Mouse (Mus musculus): ENCODE measurements around the gene Triml2.

Triml2 gene

DNA sequence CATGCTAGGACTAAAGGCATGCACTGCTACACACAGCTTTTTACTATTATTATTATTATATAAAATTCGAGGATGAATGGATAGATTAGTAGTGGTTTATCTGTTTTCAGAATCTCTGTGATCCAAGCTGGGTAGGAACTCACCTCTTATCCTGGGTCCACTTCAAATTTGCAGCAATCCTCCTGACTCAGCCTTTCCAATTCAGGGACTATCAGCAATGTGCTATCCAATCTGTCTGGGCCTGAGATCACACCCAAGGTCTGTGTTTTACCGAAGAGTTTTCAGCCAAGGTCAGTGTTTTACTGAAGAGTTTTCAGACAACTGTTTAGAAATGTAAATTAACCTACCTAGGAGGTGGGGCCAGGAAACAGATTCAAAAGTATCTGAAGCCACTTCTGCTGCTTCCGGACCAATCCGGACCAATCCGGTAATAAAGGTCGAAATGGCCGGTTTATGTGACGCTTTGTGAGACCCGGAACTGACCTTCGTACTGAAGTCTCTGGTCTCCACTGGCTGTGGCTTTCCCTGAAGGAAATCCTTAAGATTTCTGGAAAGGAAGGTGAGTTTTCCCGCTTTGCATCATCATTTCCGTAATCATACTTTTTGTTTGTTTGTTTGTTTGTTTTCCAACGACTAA is at the start of gene Triml2:
TSS of gene Triml2 (plus strand) at position 488 of the 637 bp plus-strand sequence.
- no peak for DNase-seq (ENCODE audit: low spot score)

DNA sequence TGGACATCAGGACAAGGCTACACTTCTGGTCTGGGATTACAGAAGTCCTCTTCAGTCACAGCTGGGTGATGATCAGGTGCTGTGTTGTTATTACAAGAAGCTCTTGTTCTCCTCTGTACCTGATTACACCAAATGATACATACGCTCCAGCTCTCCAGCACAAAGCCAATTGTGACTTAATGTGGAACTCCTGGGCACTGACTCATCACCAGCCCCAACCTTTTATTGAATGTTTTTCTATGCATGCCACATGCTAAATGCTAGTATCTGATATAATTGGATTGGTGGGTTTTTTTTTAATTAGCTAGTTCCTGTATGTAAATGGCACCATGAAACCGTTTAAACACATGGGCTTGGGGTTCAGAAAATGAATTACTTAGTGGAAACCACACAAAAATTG is 39.0 kb upstream of the Triml2 start, which contains the start of gene Triml1:
TSS of gene Triml1 (minus strand) at position 101 of the 400 bp plus-strand sequence.
- no peak for DNase-seq (ENCODE audit: low spot score)

DNA sequence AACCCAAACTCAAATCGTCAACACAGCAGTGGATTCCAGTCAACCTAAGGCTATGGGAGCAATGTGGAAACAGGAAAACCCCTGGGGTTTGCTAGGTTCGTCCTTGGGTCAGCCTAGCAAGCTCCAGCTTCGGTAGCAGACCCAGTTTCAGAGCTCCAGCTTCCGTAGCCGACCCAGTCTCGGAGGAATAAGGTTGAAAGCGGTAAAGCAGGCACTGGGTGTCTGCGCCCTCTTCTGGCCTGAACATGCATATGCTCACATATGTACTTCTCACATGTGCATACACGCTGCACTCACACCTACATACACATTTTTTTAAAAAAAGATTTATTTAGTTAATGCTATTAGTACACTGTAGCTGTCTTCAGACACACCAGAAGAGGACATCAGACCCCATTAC is 31.0 kb upstream of the Triml2 start:
- no peak for DNase-seq (ENCODE audit: low spot score)

DNA sequence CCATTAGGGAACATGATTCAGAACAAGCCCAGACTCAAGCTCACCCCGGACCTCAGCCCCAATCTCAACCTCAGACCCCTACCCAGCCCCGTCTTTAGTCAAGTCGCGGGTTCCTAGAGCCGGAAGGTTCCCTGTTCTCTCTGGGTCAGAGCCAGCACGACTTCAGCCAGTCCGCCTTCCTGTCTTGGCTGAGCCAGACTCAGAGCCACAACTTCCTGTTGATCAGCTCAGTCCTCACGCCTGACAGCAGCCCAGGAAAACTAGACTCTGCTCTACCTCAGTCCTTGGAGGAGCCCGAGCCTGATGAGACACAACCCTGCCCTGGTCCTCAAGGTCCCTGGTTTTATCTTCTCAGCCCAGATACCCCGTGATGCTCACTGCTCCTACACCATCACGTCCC is 17.1 kb upstream of the Triml2 start:
- DNase-seq (ENCODE audit: low spot score), result no peak

DNA sequence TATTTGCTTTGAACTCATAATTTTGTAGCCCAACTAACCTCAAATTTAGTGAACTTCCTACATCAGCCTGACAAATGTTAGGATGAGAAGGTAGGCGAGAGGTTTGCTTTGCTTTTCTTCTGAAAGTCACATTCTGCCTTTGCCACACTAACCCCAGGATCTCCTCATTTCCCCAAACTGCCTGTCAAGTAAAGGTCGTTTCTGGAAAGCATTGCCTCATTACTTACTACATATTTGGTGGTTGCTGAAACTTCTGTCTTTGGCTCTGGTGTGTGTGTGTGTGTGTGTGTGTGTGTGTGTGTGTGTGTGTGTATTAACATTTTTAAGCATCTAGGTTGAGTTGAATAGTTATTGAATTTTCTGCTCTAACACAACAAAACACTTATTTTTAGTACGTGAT is 15.9 kb upstream of the Triml2 start:
- DNase-seq (ENCODE audit: low spot score), result no peak

DNA sequence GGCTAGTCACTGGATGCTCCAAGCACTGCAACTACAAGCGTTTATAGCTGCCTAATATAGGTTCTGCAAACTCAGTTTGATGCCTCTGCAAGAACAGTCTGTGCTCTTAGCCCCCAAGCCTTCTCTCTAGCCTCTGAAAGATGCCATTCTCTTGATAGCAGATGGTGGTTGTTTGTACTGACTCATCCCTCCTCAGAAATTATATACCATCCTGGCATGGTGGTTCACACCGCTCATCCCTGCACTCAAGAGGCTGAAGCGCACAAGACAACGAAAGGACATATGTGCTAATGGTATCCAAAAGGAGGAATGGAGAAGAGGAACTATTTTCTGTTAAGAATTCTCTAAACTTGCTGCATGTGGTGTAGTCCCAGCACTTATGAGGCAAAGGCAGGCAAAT is 12.3 kb upstream of the Triml2 start:
- no peak for DNase-seq (ENCODE audit: low spot score)

DNA sequence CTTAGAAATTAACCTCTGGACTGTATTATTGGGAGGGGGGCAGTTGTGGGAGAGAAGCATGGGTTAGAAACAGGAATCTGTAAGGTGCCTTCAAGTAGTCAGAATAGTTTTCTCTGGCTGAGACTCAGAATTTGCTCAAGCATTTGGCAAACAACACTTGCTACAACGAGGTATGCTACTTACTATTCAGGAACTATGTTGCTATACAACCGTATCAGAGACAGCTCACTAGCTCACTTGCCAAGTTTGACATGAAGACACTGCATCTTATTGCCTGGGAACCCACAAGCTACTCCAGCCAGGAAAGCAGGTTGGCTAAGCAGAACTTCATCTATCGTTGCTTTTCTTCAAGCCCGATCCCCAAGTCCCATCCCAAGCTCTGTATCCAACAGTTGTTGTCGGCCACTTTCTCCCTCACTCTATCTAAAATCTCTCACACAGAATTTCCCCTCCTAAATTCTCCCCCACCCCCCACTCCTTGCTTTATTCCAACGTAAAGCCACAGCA is 11.0 kb upstream of the Triml2 start:
- no peak for DNase-seq (ENCODE audit: low spot score)

DNA sequence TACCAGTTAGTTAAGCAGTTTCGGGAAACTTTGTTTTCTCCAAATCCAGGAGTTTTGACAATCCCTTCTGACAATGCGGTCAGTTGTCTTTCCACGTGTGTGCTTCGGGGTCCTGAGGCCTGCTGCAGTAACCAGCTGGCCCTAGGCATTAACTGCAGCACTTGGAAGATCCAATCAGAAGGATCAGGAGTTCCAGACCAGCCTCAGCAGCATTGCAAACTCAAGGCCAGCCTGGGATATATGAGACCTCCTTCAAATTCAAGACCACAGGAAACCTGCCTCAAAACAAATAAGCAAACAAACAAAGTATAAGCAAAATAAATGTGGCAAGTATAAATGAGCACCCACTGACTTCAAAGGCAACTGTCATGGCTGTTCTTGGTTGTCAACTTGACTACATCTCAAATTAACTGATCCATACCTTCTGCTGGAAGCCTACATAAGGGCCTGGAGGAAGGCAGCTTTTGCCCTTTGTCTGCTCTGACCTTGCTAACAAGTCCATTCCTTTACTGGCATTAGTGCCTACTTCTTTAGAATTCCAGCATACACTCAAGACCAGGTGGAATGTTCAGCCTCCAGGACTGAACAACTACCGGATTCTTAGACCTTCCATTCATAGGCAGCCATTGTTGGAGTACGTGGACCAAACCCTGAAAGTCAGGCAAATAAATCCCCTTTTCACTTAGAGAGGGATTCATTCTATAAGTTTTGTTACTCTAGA is 3.4 kb upstream of the Triml2 start:
- DNase-seq (ENCODE audit: low spot score), result no peak

DNA sequence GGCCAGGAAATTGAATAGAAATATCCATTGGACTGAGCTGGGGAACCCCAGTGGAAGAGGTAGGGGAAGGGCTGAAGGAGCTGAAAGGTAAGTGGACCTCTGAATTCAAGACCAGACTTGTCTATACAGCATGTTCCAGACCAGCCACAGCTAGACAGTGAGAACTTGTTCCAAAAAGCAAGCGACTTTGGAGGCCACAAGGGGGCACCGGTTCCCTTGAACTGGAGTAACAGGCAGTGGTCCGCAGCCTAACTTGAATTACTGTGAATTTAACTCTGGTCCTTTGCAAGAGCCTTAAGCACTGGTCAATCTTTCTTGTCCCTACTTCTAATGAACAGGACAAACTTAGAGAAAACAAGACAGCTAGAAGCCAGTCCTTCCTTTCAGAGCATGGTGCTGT is 2.1 kb upstream of the Triml2 start:
- peak; percentile 42 for DNase-seq (ENCODE audit: low spot score)

DNA sequence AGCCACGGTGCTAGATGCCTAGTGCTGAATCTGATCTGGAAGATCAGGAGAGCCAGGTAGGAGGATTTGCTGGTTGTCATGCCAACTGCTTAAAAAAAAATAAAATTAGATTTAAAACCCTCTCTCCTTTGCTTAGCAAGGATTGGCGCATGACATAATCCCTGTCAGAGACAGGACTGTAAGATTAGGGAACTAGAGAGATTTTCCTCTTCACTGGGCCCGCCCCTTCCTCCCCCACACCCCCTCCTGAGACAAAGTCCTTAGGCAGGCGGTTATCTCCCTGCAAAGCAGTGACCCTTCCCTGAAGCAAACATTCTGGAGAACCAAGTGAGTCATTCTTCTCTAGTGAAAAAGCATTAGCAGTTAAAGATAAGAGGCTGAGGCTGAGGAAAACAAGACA is 1.2 kb upstream of the Triml2 start:
- no peak for DNase-seq (ENCODE audit: low spot score)

DNA sequence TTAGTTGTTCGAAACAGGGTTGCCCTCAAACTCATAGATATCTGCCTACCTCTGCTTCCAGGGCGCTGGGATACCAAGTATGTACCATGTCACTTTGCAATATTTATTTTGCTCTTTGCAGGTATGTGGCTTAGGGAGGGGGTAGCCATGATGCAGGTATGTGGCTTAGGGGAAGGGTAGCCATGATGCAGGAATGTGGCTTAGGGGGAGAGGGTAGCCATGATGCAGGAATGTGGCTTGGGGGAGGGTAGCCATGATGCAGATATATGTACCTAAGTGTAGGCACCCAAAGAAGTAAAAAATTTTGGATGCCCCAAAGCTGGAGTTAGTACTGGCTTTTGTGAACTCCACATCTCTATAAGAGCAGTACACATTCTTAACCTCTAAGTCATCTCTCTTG is 1.9 kb downstream of the Triml2 start:
- no peak for DNase-seq (ENCODE audit: low spot score)

DNA sequence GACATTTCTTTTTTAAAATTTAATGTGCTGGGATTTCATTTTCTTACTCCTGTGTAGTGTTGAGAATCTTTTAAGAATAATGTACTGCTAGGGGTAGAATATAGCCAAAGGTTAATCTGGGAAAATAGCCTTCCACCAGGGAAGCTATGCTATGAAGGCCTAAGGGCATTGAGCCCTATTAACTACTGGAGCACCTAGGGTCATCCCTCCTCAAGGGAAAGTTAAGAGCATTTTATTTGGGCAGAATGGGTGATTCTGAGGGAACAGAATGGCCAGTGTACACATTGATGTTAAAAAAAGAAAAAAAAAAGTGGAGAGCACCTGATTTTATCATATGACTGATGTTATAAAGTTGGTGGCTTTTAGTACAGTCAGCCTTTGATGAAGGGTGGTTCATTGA is 35.2 kb downstream of the Triml2 start:
- no peak for DNase-seq (ENCODE audit: low spot score)

DNA sequence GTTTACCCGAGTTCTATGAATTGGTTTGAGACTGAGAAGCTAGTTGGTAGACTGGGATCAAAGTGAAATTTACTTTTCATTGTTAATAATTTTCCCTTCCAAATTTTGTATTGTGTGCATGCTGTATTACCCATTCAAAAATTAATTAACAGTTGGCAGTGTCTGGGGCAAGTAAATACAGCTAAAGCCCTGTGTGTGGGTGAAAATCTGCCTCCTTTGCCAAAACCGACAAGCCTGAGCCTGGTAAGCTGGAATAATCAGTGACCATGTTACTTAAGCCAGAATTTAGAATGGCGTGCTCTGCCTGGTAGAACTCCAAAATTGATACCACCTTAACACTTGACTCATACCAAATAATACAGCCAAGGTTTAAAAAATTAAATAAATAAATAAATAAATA is 63.0 kb downstream of the Triml2 start:
- DNase-seq (ENCODE audit: low spot score), result no peak
